Mouse (Mus musculus): ENCODE data around the gene Fra10ac1.
A peak's percentile ranks its signal among the peaks of the same experiment; 100 is the strongest.

Fra10ac1 gene

DNA sequence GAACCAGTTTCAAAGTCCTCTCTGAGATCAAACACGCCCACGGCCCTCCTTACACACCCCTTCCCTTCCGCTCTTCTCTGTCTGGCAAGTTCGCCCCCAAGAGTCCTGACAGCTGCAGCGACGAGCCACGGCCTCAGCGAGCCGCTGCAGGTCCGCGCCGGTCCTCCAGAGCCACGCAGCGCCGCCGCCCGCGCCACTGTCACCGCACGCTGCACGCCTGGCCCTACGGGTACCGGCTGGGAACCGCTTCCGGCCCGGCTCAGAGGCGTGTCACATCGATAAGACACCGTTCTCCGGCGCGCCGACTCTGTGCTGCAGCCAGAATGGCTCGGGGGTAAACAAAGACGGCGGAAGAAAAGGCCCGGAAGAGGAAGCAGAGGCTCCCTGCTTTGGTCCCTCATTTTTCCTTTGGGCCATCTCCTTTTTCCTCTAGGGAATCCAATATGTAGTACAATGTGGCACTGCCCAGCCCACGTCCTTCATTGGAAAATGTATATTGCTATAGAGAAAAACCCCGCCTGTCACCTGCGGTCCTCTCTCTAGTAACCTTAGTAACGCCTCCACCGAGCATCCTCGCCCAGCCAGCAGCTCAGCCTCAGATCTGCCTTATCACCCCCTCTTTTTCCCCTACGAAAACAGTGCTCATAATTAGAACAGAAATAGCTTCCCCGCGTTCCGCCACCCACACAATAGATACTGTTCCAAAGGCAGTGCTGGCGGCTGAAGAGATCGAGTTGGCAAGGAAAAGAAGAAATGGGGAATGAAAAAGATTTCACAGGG, at the start of gene Fra10ac1:
Fra10ac1 (minus strand) TSS at position 252 of the 780 bp plus-strand sequence.
- DNase-seq (ENCODE audit: low read depth, low spot score): peak; percentile 88

- DNase-seq (ENCODE audit: low read depth, low spot score): peak; percentile 19
Measured at GRCm38 (mm10) chr19:38271071-38271470, 47.1 kb upstream of the Fra10ac1 start.

- DNase-seq (ENCODE audit: low read depth, low spot score): no peak
Measured at GRCm38 (mm10) chr19:38267469-38267868, 43.5 kb upstream of the Fra10ac1 start.

GRCm38 (mm10) chr19:38265767-38266166, 41.8 kb upstream of the Fra10ac1 start:
- DNase-seq (ENCODE audit: low read depth, low spot score): no peak

- DNase-seq (ENCODE audit: low read depth, low spot score): peak; percentile 14
Measured at GRCm38 (mm10) chr19:38264505-38265500, 40.8 kb upstream of the Fra10ac1 start, which contains the start of gene Lgi1. Lgi1 (plus strand) TSS chr19:38264536.

DNA sequence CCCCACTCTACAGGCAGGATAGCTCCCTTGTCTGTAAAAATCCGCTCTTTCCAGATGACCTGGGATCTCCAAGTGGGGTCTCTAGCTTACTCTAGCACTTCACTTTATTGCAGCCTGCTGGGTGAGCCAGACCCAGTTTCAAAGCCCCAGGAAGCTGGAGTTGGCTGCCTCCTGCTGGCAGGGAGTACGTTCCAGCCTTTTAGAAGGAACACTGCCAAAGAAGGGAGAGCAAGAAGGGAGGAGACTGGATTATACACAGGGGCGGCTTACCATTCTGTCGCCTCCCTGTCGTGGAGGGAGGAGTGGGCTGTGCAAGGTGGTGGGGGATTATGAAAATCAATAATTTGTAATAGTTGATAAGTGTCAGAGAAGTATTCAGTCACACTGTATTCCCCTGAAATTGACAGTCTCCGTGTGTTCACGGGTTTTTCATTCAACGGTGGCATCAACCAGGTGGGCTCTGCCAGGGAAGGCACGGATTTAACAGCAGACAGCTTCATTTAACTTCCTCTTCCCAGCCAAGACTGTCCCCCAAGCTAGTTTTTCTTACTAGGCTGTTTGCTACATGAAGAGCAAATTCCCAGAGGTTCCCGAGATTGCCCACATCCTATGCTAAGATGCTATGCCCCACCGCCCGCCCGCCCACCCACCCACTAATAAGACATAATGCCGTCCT, 40.0 kb upstream of the Fra10ac1 start:
- DNase-seq (ENCODE audit: low read depth, low spot score): peak; percentile 54

DNA sequence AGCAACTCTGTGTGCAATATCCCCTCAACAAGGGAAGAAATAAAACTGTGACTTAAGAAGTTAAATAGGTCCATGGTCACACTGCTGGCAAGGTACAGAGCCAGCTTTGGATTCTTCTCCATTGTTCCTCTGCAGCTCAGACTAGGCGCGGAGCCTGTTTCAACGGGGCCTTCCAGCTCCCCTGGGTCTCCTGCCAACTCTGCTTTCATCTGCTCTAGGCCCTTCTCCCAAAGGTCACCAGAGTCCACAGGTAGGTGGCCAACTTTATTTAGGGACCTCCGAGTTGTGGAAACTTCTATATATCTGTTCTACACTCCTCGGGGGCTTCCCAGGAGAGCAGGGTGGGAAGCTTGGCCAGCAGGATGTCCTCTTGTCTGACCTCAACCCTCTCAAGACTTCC, 37.4 kb upstream of the Fra10ac1 start:
- DNase-seq (ENCODE audit: low read depth, low spot score): no peak

DNA sequence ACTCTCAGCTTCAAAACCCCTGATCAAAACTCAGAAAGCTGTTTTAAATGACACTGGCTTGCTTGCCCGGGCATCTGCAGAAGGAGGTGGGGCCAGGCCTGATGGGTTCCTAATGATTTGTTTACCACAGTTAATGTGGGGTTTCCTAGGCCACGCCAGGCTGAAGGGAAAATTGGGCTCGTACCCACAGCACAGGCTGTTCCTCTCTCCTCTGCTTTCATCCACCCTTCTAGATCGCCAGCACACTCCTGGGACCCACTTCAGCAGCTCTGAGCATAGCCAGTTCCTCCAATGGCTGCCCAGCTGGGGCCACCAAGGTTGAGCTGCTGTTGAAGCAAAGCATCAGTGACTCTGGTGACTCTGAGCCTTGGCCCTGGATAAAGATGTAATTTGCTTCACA, 36.4 kb upstream of the Fra10ac1 start:
- DNase-seq (ENCODE audit: low read depth, low spot score): no peak

DNA sequence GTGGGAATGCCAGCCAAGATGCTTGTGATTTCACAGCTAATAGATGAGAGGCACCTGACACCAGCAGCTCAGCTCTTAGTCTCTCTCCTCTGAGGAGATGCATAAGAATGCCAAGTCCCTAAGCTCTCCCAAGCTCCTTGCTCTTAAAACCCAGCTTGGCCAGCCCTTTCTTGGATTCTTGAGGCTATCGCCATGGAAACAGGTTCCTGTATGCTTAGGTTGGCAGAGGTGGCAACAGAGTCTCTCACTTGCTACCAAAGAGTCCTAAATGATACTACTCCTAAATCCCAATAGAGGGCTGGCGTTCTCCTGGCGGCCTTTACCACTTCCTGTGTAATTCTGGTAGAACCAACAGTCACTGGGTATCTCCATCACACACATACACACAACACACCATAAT, 35.5 kb upstream of the Fra10ac1 start:
- no peak for DNase-seq (ENCODE audit: low read depth, low spot score)

GRCm38 (mm10) chr19:38258651-38259065, 34.7 kb upstream of the Fra10ac1 start:
- no peak for DNase-seq (ENCODE audit: low read depth, low spot score)

GRCm38 (mm10) chr19:38253796-38254195, 29.8 kb upstream of the Fra10ac1 start:
- peak; percentile 77 for DNase-seq (ENCODE audit: low read depth, low spot score)

DNA sequence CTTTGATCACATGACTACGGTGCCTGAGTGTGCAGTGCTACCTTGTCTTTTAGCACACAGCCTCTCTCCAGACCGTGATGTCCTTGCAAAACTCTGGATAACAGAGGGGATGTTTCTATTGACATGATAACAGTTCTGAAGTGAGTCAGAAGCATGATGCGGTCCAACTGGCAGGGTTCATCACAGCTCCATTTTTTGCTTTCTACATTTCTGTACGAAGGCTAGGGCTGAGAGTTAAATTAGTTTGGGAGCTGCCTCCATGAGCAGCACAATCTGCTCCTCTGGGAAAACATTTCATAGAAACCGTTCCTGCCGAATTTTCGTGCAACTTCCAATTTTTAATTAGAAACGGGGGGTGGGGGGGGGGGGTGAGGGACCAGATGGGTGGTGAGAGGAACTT, 25.7 kb upstream of the Fra10ac1 start:
- DNase-seq (ENCODE audit: low read depth, low spot score): no peak

DNA sequence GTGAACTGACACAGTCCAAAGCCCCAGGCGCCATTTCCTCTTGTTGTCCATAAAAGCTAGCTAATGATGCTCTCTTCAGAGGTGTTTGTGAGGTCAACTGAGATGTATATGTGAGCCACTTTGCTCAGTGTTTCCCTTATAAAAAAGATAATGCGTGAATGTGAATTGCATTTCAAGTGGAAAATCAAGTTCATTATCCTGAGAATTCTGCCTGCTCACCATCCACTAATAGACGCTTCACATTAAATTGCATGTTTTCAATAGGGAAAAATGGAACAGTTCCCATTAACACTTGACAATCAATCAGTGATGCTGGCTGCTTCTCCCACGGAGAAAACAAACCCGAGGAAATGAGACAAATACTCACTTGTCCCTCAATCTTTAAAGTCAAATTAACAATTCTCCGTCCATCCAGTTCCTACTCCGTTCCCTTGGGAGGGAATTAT, 22.2 kb upstream of the Fra10ac1 start:
- DNase-seq (ENCODE audit: low read depth, low spot score): no peak

DNA sequence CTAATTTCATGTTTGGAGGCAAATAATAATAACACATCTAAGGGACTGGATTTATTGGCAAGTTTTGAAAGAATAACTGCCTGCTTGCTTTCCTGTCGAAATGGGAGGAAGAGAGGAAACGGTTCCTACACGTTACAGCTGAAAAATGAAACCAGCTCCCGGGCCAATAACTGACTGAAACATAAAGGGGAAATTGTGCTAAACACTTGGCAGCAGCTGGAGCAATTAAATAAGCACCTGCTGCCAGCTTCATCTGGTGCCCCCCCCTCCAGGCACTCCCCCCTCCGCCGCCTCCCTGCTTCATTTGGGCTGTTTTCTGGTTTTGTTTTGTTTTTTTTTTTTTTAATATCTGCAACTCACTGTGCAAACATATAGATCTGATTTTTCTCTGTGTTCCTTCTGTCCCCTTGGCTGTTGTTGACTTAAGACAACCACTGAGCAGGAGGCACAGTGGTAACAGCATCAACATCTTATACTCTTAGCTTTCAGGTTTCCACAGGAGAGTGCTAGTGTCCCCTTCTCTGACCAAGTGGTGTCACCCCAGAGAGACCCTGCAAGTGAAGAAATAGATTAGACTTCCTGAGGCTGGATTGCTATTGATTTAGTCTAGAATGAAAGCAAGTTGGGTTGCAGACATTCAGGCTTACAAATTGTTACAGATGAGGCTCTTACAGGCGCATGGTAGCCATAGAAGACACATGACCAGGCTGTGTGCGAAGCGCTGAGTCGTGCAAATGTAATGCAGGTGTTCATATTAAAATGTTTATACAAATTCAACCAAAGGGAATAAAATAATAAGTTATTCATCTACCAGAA, 21.6 kb upstream of the Fra10ac1 start:
- no peak for DNase-seq (ENCODE audit: low read depth, low spot score)

DNA sequence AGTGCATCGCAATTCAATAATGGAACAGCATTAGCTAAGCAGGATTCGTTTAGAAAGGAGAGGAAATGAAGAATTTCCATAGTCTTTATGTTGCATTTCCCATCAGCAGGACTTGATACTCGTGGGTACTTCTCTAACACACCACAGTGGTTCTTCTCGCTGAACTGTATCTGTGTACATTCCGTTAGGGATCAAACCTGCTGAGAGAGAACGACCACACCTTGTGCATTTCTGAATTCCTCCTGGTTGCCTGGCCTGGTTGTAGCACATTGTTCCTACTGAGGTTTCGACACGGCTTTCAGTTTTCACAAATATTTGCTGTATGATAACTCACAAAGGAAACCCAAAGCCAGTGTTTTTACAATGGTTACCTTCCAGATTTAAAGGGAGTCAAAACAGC, 20.8 kb upstream of the Fra10ac1 start:
- no peak for DNase-seq (ENCODE audit: low read depth, low spot score)

GRCm38 (mm10) chr19:38242314-38242852, 18.4 kb upstream of the Fra10ac1 start:
- no peak for DNase-seq (ENCODE audit: low read depth, low spot score)

DNA sequence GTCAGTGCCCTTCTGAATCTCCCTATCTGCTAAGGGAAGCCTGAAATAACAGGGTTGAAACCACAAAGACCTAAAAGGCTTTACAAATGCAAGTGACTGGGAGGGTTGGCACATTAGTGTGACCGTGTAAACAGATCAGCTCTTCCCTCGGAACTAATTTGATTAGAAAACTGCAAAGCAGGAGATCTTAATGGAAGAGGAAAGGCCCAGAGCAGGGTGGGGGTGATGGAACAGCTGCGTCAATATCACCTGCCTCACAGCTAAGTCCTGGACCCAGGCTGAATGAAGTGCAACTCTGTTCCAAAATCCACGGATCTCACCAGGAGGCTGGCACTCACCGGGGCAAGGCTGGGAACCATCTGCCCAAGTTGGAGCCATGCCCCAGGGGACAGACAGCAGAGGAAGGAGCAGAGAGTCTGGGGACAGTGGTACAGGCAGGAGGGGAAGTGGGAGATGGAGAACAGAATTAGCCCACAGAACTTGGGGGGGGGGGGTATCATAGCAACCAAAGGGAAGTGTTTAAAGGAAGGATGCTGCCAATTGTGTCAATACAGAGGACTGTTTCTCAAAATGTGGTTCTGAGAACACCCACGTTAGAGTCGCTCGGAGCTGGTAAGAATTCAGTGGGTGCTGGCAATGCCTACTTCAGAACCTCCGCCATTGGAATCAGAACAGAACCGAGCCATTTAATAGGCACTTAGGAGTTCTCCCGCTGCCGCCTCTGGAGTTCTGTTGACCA, 14.4 kb upstream of the Fra10ac1 start:
- no peak for DNase-seq (ENCODE audit: low read depth, low spot score)

DNA sequence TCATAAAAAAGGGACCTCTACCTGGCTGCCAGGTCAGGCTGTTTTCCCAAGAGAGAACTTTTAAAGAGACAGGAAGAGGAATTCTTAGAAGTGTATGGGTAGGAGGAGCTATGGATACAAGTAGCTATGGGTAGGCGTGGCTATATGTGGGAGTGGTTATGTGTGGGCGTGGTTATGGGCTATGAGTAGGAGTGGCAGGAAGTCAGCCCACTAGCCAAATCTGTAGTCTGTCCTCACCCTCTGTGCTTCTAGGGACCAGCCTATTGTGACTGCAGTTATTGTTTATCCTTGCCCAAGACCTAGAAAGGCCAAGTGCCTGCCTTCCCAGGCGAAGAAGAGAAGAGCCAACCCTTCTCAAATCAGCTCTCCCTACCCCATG, 13.9 kb upstream of the Fra10ac1 start:
- DNase-seq (ENCODE audit: low read depth, low spot score): peak; percentile 95

DNA sequence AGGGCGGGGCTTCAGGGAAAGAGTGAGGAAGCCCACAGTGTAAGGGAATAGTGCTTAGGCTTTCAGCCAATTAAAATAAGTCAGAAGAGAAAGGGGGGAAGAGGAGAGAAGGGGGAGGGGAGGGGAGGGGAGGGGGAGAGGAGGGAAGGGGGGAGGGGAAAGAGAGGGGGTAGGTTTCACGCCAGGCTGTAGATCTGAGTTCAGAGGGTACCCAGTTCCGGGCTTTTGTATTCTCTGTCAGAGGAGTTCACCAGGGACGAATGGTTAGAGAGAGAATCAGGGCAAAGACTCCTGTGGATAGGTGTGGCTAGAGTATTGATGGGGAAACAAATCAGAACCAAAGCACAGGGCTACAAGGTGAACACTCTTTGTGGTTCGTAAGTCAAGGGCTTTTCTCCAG, 12.6 kb upstream of the Fra10ac1 start:
- peak; percentile 76 for DNase-seq (ENCODE audit: low read depth, low spot score)

GRCm38 (mm10) chr19:38232516-38232915, 8.6 kb upstream of the Fra10ac1 start:
- DNase-seq (ENCODE audit: low read depth, low spot score): no peak

All from ES-CJ7 (cell line).